Mouse (Mus musculus) stomach, embryonic 15.5 days (tissue): ENCODE results near the gene Btd. TPM values are rescaled to one million over a fixed set of nuclear protein-coding genes. Genes with fewer than 3 reads are reported as not detected.

Experiments
- ATAC-seq: fragments of 200-750 bp; cut with Nextera tagmentation; 2 replicates; pipeline ENCODE4 v1.8.0; 2017; ENCODE audit warnings: low read depth, moderate number of reproducible peaks, moderate TSS enrichment; ENCODE audit not compliant: insufficient read depth, low FRiP score
- H3K27ac ChIP-seq: fragments of 300-500 bp; sonication (generic); 2 replicates; pipeline ENCODE4 v1.5.1; 2015; ENCODE audit warnings: mild to moderate bottlenecking, inconsistent platforms
- H3K27me3 ChIP-seq: fragments of 300-500 bp; sonication (generic); replicated peaks from 2 replicates; pipeline ENCODE4 v1.6.1; 2015; ENCODE audit warnings: inconsistent platforms
- H3K36me3 ChIP-seq: fragments of 300-500 bp; sonication (generic); 2 replicates; pipeline ENCODE4 v1.6.1; 2015; ENCODE audit warnings: inconsistent platforms
- H3K4me1 ChIP-seq: fragments of 300-500 bp; sonication (generic); 2 replicates; pipeline ENCODE4 v1.6.1; 2015; ENCODE audit warnings: inconsistent platforms
- H3K4me2 ChIP-seq: fragments of 300-500 bp; sonication (generic); 2 replicates; pipeline ENCODE4 v1.6.1; 2015; ENCODE audit warnings: mild to moderate bottlenecking, inconsistent platforms
- H3K4me3 ChIP-seq: fragments of 300-500 bp; sonication (generic); replicated peaks from 2 replicates; pipeline ENCODE4 v1.5.1; 2015; ENCODE audit warnings: inconsistent platforms
- H3K9ac ChIP-seq: fragments of 300-500 bp; sonication (generic); 2 replicates; pipeline ENCODE4 v1.6.1; 2015; ENCODE audit warnings: inconsistent platforms
- H3K9me3 ChIP-seq: fragments of 300-500 bp; sonication (generic); 2 replicates; pipeline ENCODE4 v1.6.1; 2016; ENCODE audit warnings: inconsistent platforms
- WGBS: fragments of 180-500 bp; shearing (Covaris S2); methylation state at CpG from one replicate; pipeline ENCODE4 v1.1.7; 2015; 5-methylcytosine and 5-hydroxymethylcytosine counted together
- polyA plus RNA-seq: library from polyadenylated mRNA; unstranded; fragments of >200 nt; fragmentation: Nextera tagmentation; extraction: Ambion mirVana; gene quantifications from 2 replicates; pipeline ENCODE4 v1.2.1, GENCODE M21; 2015

The Btd gene
- polyA plus RNA-seq, 1 experiment from 2014 or later, result 27.5 TPM

DNA sequence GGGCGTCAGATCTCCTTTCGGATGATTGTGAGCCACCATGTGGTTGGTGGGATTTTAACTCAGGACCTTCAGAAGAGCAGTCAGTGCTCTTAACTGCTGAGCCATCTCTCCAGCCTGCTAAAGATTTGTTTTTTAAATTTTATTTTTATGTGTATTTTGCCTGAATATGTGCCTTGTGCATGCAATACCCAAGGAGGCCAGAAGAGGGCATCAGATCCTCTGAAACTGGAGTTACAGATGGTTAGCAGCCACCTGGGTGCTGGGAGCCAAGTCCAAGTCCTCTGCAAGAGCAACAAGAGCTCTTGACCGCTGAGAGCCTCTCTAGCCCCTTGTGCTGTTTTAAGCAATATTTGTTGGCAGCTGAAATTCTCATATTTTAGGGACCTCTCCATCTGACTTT lies 9.5 kb downstream of the Btd start:
- Histone ChIP-seq H3K9me3 (no peaks in the 10 kb centered on the region), H3K27me3 (no peaks in the 10 kb centered on the region), H3K4me1 (peaks cover 3% of the 10 kb centered on the region; the same call in 1 of the 2 replicates), H3K9ac (no peak overlapping the region), H3K27ac (no peak overlapping the region), H3K4me2 (no peak overlapping the region), H3K4me3 (no peak overlapping the region), H3K36me3 (no peaks in the 10 kb centered on the region)
- WGBS, result 95% methylated on average over 3 of the region's 3 CpGs
- ATAC-seq, result no peak

DNA sequence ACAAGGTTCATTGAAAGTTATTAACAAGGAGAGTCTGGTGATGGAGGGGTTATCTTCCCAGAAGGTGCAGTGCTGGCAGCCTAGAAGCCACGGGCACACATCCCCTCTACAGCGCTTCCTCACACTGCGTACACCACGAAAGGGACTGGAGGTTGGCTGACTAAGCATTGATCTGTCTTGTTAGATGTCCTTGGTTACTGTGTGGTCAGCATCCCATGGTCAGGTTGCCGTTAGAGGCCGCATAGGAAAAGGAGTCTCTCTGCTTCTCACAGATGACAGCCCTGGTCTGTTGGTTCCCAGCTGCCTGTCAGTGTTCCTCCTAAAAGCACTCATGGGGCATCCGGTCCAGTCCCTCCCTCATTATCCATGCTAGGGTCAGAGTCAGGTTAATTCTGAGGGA lies 10.4 kb downstream of the Btd start:
- H3K27ac ChIP-seq, result no peak overlapping the region
- H3K4me1 ChIP-seq, result peaks cover 3% of the 10 kb centered on the region; the same call in 1 of the 2 replicates
- 59% methylated on average over 7 of the region's 7 CpGs for WGBS
- no peaks in the 10 kb centered on the region for H3K36me3 ChIP-seq
- no peak overlapping the region for H3K4me3 ChIP-seq
- H3K27me3 ChIP-seq, result no peaks in the 10 kb centered on the region
- H3K4me2 ChIP-seq, result no peak overlapping the region
- no peak overlapping the region for H3K9ac ChIP-seq
- H3K9me3 ChIP-seq, result no peaks in the 10 kb centered on the region
- no peak for ATAC-seq

DNA sequence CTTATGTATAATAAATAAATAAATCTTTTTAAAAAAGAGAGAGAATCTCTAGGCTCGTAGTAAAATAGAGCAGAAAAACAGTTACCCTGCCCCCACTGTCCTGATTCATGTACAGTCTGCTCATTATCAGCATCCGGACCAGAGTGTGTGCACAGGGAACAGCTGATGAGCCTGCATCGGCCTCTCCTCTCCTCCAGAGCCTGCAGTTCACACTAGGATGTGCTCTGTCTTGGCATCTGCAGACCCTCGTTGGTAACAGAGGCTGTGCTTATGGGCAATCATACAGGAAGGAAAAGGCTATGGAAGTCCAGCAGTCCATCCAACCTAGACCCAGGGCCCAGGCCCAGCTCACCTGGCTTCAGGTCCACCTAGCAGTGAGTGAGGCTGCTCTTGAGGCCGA lies 11.3 kb downstream of the Btd start:
- no peaks in the 10 kb centered on the region for H3K27me3 ChIP-seq
- WGBS, result 49% methylated on average over 5 of the region's 5 CpGs
- no peak overlapping the region for H3K4me3 ChIP-seq
- H3K36me3 ChIP-seq, result no peaks in the 10 kb centered on the region
- no peak overlapping the region for H3K9ac ChIP-seq
- H3K9me3 ChIP-seq, result no peaks in the 10 kb centered on the region
- peaks cover 3% of the 10 kb centered on the region; the same call in 1 of the 2 replicates for H3K4me1 ChIP-seq
- no peak overlapping the region for H3K4me2 ChIP-seq
- no peak for ATAC-seq
- no peak overlapping the region for H3K27ac ChIP-seq

DNA sequence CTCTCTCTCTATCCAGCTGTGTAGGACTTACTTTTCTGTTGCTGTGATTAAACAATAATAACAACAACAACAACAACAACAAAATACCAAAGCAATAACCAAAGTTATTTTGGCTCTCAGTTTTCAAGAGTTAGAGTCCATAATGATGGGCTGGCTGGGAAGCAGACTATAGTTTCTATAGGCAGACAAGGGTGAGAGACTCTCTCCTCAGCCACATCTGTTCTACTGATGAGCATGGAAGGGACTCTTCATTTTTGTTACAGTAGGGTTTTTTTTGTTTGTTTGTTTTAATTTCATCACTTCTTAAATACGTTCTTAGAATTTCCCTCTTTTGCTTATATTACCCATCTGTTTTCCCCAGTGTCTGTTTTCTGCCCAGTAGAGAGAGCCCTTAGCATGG lies 11.8 kb downstream of the Btd start:
- no peak overlapping the region for H3K9ac ChIP-seq
- H3K4me1 ChIP-seq, result peaks cover 7% of the 10 kb centered on the region; the same call in 1 of the 2 replicates
- H3K27me3 ChIP-seq, result no peaks in the 10 kb centered on the region
- no peak overlapping the region for H3K27ac ChIP-seq
- H3K36me3 ChIP-seq, result no peaks in the 10 kb centered on the region
- WGBS, result 66% methylated on average over 1 of the region's 1 CpGs
- H3K4me3 ChIP-seq, result no peak overlapping the region
- no peaks in the 10 kb centered on the region for H3K9me3 ChIP-seq
- no peak overlapping the region for H3K4me2 ChIP-seq
- no peak for ATAC-seq

DNA sequence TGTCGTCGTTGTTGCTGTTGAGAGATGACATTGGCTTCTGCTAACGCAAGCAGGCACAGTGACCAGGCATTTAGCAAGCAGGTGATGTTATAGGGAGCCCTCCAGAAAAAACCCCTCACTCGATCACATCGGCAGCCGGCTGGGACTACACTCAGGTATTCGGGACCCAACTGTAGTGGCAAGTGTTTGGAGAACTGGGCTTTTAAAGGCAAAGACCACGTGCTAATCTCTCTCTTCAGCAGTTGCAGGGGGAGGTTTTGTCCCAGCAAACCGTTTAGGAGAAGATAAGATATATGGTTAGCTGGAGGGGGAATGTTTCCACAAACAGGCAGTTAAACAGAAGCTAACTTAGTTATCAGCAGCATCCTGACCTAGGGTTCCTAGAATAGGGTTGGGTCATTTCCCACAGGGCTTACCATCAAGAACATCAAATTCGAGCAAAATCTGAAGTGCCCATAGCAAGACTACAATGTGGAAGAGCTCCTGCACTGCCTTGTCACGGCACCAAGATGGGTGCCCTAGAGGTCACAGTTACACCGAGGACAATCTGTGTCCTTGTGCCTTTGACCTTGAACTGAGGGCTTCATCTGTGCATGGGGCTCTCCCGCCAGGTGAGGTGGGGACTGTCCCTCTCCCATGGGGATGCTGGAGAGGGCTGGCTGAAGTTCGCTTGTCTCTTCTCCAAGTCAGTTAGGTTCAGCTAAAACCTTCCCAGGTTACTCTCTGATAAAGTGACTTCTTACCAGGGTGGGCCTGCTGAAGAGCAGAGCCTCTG lies 12.5 kb downstream of the Btd start:
- no peak overlapping the region for H3K27ac ChIP-seq
- no peak for ATAC-seq
- peaks cover 7% of the 10 kb centered on the region; the same call in 1 of the 2 replicates for H3K4me1 ChIP-seq
- no peaks in the 10 kb centered on the region for H3K9me3 ChIP-seq
- H3K9ac ChIP-seq, result no peak overlapping the region
- no peaks in the 10 kb centered on the region for H3K27me3 ChIP-seq
- 76% methylated on average over 14 of the region's 14 CpGs for WGBS
- H3K4me3 ChIP-seq, result no peak overlapping the region
- no peaks in the 10 kb centered on the region for H3K36me3 ChIP-seq
- no peak overlapping the region for H3K4me2 ChIP-seq

DNA sequence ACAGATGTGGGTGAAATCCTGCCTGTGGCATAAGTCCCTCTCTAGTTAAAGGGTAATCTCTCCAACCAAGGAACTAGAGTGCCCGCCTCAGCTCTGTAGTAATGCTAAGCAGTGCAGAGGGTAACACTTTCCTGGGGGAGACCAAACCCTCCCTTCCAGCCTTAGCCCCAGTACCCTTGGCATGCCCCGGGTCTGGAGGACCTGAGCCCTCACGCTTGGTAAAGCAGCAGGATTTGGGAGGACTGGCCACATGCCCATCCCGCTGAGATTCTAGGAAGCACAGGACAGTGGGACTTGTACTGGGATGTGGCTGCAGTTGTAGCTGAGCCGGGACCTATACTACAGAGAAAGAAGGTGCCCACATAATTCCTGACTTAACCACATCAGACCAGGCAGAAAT lies 14.0 kb downstream of the Btd start:
- no peak for ATAC-seq
- Histone ChIP-seq H3K27ac (no peak overlapping the region), H3K36me3 (no peaks in the 10 kb centered on the region), H3K4me3 (no peak overlapping the region), H3K27me3 (no peaks in the 10 kb centered on the region), H3K4me2 (no peak overlapping the region), H3K9ac (no peak overlapping the region), H3K4me1 (peaks cover 13% of the 10 kb centered on the region), H3K9me3 (no peaks in the 10 kb centered on the region)
- 90% methylated on average over 5 of the region's 5 CpGs for WGBS

DNA sequence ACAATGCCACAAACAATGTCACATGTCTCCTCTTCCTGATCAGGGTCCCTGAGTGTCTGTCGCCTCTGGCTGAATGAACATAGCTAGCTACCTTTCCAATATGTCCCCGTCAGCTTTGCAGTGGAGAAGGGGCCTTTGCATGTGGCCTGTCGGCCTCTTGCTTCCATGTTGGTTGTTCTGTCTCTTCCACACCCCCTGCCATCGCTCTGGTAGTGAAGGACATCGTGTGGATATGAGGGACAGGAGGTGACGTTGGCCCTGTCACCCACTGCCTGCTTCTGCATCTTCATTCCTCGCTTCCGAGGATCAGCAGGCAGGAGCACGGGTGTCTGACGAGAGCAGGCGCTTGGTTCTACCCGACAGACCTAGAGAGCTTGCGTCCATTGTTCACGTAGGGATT lies 14.6 kb downstream of the Btd start:
- no peaks in the 10 kb centered on the region for H3K27me3 ChIP-seq
- no peak for ATAC-seq
- H3K4me2 ChIP-seq, result no peak overlapping the region
- peaks cover 13% of the 10 kb centered on the region for H3K4me1 ChIP-seq
- H3K27ac ChIP-seq, result no peak overlapping the region
- H3K9me3 ChIP-seq, result no peaks in the 10 kb centered on the region
- H3K36me3 ChIP-seq, result no peaks in the 10 kb centered on the region
- H3K4me3 ChIP-seq, result no peak overlapping the region
- WGBS, result 86% methylated on average over 14 of the region's 14 CpGs
- no peak overlapping the region for H3K9ac ChIP-seq

DNA sequence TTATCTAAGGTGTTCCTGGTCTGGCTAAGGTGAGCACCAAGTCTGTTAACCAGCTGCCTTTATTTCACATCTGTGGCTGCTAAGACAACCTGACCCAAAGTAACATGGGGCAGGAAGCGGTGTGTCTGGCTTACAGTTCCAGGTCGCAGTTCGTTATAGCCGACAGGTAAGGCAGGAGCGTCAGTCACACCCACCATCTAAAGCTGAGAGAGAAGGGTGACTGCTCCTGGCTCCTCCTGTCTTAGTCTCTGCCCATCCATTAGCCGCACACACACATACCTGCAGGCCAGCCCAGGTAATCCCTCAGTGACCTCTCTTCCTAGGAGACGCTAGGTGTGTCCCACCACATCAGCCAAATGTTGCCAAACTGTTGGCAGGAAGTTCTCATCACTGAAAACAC lies 15.6 kb downstream of the Btd start:
- WGBS, result 72% methylated on average over 7 of the region's 7 CpGs
- Histone ChIP-seq H3K4me1 (peaks cover 18% of the 10 kb centered on the region), H3K36me3 (no peaks in the 10 kb centered on the region), H3K9me3 (no peaks in the 10 kb centered on the region), H3K27ac (no peak overlapping the region), H3K27me3 (no peaks in the 10 kb centered on the region), H3K4me2 (no peak overlapping the region), H3K9ac (no peak overlapping the region), H3K4me3 (no peak overlapping the region)
- no peak for ATAC-seq

DNA sequence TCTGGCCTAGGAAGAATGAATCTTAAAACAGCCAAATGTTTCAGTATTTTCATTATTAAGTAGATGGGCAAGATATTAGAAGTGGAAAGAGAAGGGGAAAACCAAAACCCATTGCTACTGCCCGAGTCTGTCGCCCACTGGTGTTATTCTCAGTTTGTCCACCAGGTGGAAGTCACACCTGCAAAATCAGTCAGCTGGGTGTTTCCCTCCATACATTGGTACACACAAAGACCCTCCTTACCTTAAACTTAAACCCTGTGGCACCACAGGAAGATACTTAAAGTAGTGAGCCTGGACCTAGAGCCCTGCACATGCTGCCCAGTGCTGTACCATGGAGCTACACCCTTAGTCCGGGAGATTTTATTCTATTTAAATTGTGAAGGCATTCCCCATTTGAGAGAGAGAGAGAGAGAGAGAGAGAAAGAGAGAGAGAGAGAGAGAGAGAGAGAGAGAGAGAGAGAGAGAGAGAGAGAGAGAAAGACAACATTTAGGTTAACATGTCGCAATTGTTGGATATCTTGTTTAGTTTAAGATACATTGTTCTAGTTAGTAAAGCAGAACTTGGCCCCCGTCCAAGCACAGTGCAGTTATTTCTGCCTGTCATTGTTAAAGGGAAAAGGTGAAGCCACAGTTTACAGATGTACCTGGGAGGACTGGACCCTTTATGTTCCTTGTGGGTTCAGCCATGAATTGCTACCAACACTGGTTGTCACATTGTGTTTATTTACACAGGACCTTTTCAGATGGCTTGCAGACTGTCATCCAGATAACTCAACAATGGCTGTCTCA lies 16.2 kb downstream of the Btd start:
- no peak overlapping the region for H3K27ac ChIP-seq
- no peak overlapping the region for H3K9ac ChIP-seq
- no peaks in the 10 kb centered on the region for H3K27me3 ChIP-seq
- ATAC-seq, result no peak
- H3K36me3 ChIP-seq, result no peaks in the 10 kb centered on the region
- WGBS, result 21% methylated on average over 5 of the region's 5 CpGs
- no peaks in the 10 kb centered on the region for H3K9me3 ChIP-seq
- H3K4me1 ChIP-seq, result peaks cover 17% of the 10 kb centered on the region
- no peak overlapping the region for H3K4me2 ChIP-seq
- no peak overlapping the region for H3K4me3 ChIP-seq

DNA sequence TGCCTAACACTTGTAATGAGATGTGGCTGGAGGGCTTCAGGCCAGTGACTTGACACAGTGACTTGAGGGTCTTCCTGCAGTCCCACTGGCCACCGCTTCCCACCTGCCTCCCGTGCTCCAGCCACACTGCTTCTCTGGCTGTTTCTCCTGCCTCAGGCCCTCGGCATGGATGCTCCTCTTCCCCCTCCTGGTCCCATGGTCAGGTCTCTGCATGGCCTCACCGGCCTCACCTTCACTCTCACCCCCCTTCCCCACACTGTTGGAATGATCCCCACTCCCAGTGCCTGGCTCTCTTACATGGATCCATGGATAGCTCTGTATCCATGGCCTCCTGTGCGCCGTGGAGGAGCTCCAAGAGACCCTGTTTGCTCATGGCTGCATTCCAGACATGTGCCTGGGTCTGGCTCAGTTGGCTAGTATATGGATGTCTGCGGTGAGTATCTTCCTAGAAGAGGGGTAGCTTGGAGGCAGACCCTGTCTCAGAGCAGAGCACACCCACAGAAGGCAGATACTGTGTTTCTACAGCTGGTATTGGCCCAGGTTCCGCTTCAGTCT lies 17.4 kb downstream of the Btd start:
- no peak for ATAC-seq
- H3K4me2 ChIP-seq, result no peak overlapping the region
- H3K4me3 ChIP-seq, result no peak overlapping the region
- H3K27ac ChIP-seq, result no peak overlapping the region
- 88% methylated on average over 8 of the region's 8 CpGs for WGBS
- no peaks in the 10 kb centered on the region for H3K36me3 ChIP-seq
- H3K9me3 ChIP-seq, result no peaks in the 10 kb centered on the region
- no peaks in the 10 kb centered on the region for H3K27me3 ChIP-seq
- peaks cover 27% of the 10 kb centered on the region for H3K4me1 ChIP-seq
- H3K9ac ChIP-seq, result no peak overlapping the region

DNA sequence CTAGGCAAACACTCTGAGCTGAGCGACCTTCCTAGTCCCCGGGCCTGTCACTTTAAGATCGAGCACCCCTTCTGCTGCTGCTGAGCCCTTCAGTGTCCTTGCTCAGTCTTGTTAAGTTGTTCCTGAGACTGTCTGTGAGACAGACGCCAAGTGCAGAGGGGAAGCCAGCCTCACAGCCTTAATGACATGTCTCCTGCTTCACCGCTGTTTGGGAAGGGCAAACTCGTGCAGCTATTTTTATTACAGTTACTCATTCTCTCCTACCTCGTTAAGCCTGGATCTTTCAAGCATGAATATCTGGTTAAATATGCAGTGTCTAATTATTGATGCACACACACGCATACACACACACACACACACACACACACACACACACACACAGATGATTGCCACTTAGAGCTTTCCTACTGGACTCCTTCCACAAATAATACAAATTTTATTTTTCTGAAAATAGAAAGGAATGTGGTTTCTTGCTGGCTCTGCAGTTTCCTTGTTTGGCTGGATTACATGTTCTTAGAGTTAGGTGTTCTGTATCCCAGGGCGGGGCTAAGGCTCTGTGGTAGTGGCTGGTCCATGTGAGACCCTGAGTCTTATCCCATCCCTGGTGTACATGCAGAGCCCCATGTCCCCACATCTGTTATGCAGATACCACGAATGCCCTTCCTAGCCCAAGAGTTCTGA lies 18.8 kb downstream of the Btd start:
- 58% methylated on average over 10 of the region's 10 CpGs for WGBS
- no peak overlapping the region for H3K4me3 ChIP-seq
- no peak overlapping the region for H3K4me2 ChIP-seq
- no peaks in the 10 kb centered on the region for H3K27me3 ChIP-seq
- H3K9ac ChIP-seq, result no peak overlapping the region
- no peaks in the 10 kb centered on the region for H3K36me3 ChIP-seq
- H3K9me3 ChIP-seq, result no peaks in the 10 kb centered on the region
- 0 out of 2 replicates have a peak, but pooled peaks have one; percentile 5 for ATAC-seq
- peaks cover 36% of the 10 kb centered on the region for H3K4me1 ChIP-seq
- peak overlapping the region; percentile 97 for H3K27ac ChIP-seq
